Mouse (Mus musculus) small intestine, adult 2 months (tissue): ENCODE results near the gene Gapvd1.

Experiments
- CTCF ChIP-seq: fragments of 200-500 bp; IDR thresholded peaks from 2 replicates; pipeline ENCODE4 v1.5.1; 2012; ENCODE audit warnings: low read depth, mild to moderate bottlenecking, control low read depth, inconsistent platforms, low read length, moderate library complexity, mixed read lengths; ENCODE audit not compliant: insufficient replicate concordance, insufficient read length; ENCODE audit errors: extremely low read depth
- POLR2A ChIP-seq: fragments of 200-500 bp; IDR thresholded peaks from 2 replicates; pipeline ENCODE4 v1.6.1; 2012; ENCODE audit warnings: low read depth, mild to moderate bottlenecking, control low read depth, inconsistent platforms, low read length, moderate library complexity

DNA sequence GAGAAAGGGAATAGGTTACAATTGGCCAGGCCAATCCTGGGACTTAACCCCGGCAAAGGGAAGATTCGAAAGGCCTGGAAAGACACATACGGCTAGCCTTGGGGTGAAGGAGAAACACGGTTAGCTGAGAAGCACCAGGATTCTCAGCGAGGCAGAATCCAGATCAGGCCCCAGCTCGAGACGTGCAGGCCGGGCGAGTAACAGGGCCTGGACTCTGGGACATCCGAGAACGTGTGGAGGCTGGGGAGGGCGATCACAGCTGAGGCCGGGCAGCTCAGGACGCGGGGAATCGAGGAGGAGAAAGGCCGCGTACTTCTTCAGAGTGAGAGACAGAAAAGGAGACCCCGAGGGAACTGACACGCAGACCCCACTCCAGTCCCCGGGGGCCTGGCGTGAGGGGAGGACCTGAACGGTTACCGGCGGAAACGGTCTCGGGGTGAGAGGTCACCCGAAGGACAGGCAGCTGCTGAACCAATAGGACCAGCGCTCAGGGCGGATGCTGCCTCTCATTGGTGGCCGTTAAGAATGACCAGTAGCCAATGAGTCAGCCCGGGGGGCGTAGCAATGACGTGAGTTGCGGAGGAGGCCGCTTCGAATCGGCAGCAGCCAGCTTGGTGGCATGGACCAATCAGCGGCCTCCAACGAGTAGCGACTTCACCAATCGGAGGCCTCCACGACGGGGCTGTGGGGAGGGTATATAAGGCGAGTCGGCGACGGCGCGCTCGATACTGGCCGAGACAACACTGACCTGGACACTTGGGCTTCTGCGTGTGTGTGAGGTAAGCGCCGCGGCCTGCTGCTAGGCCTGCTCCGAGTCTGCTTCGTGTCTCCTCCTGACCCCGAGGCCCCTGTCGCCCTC, 16.6 kb upstream of the Gapvd1 start, which contains the start of gene Hspa5:
- TF ChIP-seq CTCF (no peak), POLR2A (peak; percentile 99)
